Mouse (Mus musculus) embryo, embryonic 10.5 days (tissue): Measurements from ENCODE around the gene Plscr3.

Source experiments
- DNase-seq: peaks from one replicate; pipeline ENCODE4 v3.0.0-alpha.2; 2015; ENCODE audit warnings: low spot score

Plscr3 gene

DNA sequence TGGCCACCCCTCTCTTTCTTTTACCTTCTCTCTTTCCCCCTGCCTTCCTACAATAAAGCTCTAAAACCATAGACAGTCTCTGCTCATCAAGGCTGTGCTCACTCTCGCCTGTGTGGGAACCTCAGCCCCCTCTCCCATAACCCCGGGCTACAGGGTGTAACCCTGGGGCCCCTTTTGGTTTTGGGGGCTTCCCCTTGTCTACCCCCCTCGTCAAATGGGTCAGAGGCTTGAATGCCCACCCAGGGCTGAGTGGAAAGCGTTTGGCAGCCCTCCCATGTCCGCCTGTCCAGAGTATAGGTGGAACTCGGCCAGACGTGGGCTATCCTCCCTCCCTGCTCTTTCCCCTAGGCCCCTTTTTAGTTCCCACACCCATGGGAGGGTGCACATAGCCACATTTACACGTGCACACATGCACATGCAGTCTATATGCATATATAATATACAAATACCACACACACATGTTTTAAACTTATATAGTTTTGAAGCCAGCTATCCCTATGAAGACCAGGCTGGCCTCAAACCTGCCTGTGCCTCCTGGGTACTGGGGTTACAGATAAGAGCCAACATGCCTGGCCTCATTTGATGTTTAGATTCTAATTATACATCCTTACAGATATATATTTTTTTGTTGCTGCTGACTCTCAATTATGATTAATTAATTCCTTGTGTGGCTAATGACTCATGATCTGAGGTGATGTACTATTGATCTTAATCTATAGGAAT, 18.1 kb downstream of the Plscr3 start:
- DNase-seq, result no peak

DNA sequence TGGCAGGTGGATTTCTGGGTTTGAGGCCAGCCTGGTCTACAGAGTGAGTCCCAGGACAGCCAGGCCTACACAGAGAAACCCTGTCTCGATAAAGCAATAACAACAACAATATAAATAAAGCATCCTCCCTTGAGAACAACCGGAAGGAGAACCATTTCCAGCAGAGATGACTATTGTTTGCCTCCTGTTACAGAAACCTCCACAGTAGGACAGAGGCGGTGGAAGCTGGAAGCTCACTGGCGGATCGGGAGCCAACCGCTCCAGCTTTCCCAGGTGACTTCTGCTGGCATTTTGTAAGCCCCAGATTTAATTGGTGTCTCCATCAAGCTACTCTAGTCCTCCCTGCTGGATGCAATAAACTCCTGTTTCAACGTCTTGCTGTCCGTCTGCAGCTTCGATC, 19.4 kb downstream of the Plscr3 start:
- no peak for DNase-seq

DNA sequence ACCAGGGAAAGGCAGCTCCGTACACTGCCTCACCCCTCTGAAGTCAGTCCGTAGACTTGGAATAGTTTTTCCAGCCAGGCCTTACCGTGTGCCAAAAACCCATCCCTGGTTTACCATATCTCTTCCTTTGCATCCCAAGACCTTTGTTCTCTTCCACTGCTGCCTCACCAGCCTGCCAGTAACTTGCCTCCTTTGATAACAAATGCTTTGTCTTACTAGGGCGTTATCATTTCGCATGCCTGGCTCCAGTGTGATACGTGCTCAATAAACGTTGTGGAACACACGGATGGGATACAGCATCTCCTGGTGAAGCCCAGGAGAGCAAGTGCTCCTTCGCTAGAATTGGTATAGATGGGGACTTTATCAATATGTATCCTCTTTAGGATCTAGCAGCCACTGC, 21.2 kb downstream of the Plscr3 start:
- DNase-seq, result no peak

DNA sequence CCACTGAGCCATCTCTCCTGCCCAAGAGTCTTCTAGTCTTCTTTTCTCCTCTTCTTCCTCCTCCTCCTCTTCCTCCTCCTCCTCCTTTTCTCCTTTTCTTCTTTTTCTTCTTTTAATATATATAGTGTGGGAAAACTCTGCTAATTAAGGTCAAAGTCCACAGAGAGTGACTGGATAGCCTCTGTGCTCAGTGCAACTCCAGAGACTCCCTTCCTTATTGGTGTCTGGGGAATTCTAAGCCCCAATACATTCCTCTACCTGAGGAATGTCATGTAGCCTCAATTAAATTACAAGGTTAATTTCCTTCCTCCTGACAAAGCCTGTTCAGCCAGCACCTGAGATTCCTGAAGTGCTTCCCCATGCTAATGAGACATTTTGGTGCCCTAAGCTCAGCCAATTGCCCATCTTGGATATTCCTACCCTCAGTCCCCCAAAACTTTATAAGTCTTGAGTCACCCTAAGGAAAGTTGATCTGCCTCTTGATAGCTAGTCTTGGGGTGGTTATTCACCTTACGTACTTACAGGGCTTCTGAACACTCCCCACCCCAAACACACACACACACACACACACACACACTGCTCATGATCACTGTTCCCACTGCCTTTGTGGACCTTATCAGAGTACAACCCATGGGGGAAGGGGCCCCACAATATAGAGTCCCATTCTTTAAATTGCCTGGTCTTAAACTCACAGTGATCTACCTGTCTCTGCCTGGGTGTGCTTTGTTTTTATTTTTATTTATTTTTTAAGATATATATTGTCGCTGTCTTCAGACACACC, 24.3 kb downstream of the Plscr3 start:
- DNase-seq, result no peak

DNA sequence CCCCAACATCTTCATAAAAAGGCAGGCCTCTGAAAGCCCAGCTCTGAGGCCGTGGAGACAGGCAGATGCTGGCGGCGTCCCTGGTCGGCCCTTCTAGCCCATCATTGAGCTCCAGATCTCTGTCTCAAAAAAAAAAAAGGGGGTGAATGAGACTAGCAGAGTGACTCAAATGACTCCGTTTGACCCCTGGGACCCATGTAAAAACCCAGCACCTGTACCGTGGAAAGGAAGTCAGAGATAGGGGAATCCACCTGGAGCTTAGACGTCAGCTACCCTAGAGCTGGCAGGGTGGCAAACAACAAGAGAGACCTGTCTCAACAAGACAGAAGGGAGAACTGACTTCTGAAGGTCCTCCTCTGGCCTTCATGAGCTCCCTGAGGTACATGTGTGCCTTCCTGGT, 25.6 kb downstream of the Plscr3 start:
- DNase-seq, result no peak

DNA sequence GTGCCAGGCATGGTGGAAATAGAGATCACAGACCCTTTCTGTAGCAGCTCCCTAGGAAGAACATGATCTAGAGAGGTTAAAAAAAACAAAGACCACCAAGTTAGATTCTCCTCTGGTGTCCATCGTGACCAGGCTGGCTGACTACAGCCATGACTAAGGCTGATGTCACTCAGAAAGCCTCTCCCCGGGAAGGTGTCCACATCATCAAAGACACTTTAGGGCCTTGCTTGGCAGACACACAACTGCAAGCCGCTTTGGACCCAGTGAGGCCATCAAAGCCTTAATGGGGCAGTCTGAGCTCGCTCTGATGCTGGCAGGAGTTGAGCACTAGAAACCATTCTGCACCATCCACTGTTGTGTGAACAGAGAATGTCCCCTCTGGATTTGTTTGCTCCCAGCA, 26.3 kb downstream of the Plscr3 start:
- DNase-seq, result no peak

DNA sequence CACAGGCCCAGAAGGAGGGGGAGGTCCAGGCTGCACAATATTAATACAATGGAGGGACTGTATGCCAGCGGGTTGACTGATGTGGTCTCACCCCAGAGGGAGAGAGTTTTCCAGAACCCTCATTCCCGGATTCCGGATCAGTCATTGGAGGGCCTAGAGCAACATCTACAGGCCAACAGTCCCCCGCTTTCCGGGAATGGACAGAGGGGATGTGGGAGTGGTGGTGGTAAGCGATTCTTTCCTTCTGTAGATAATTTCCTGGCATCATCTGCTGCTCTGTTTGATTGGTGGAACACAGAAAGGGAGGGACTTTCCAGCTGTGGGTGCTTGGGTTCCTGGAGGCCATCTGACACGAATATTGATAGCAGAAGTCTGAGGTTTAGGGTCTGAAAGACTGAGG, 30.0 kb downstream of the Plscr3 start:
- DNase-seq, result no peak

DNA sequence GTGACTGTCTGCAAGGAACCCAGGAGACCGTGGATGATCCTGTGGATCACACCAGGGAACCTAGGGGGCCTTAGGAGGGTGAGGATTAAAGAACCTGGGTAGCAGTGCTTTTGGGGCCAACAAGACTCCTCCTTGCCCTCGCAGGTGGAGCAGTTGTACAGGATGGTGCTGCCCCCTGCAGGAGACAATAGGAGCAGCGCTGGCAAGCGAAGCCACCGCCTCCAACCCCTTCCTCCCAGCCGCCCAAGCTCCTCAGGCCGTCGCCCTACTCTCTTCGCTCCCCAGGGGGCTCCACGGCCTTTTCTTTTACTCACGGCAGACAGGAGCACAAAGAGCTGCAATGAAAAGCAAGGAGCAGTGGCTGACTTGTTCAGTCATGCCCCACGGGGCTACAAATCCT, 30.7 kb downstream of the Plscr3 start:
- DNase-seq, result peak; percentile 88

DNA sequence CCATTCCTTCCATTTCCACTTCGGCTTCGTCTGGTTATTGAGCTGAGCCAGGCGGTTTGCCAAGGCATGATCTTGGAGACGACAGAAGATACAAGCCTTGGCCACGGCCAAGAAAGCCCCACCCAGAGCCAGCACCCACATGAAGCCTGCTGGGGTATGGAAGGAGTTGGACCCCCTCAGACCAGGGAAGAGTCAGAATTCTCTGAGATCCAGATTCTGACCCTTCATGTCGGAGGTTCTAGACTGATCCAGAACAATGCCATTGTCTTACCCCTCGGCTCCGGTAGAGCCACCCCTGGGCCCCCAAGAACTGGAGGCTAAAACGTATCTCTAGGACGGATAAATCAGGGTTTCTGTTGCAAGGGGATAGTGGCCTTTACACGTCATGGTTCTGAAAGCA, 31.7 kb downstream of the Plscr3 start, which contains the start of gene Tmem95:
Gene Tmem95, minus strand, starts transcription at position 141 of the 400 bp plus-strand sequence.
- no peak for DNase-seq

DNA sequence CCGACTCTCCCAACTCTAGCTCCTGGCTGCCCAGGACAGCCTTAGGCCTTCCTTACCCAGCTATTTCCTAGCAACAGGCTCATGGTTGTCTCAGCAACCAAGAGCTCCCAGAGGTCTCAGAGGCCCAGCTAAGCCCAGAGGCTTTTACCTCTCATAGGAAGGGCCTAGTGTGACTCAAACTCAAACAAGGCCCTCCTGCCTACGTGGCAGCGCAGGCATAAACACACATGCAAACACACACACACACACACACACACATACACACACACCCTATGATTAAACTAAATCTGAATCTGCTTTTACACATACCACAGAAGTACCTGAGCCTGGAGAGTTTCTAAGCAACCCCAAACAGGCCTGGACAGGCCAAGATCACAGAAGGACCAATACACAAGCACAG, 32.2 kb downstream of the Plscr3 start:
- DNase-seq, result no peak

DNA sequence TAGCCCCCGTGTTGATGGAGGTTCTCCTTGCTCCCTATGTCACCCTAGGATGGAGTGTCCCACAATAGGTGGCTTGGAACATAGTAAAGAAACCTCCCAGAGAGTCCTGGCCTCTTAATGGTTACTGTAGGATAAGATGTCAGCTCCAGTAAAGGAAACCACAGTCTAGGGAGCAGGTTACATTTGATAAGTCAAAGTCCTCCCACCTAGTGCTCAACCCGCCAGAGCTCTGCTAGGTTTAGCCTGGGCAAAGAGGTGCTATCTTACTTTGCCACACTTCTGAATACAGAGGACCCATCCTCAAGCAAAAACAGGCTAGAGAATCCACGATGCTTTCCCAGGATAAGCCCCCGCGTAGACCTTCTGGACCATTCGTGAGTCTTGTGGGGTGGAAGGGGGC, 32.8 kb downstream of the Plscr3 start:
- DNase-seq, result no peak

DNA sequence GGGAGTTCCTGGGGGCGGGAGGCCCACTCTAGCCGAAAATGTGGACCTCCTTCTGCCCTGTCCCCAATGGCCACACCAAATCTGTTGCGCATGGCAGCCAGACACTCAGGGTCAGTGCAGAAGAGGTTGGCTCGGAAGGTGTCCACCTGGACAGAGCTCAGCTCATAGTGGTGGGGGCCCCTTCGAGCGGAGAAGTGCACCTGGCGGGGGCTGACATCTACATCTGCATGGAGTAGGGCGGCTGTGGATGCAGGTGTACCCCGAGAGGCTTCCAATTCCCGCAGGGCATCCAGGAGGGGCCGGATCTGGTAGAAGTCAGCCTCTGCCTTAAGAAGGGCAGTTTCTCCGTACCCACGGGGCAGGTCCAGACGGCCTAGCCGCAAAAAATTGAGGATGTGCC, 33.5 kb downstream of the Plscr3 start:
- DNase-seq, result no peak

DNA sequence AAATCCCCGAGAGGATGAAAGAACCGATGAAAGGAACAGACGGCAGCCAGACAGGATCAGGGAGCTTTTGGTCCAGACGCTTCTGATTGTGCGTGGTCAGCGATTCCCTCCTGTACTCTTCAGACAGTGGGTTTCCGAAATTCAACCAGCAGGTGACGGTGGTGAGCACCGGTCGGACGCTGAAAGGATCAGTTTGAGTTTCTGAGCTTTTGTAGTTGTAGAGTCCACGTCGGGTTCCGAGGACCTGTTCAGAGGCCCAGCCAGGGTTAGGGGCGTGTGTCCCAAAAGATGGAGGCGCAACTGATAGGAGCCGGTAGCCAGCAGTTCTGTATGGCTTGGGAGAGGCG, 34.3 kb downstream of the Plscr3 start:
- peak; percentile 85 for DNase-seq

DNA sequence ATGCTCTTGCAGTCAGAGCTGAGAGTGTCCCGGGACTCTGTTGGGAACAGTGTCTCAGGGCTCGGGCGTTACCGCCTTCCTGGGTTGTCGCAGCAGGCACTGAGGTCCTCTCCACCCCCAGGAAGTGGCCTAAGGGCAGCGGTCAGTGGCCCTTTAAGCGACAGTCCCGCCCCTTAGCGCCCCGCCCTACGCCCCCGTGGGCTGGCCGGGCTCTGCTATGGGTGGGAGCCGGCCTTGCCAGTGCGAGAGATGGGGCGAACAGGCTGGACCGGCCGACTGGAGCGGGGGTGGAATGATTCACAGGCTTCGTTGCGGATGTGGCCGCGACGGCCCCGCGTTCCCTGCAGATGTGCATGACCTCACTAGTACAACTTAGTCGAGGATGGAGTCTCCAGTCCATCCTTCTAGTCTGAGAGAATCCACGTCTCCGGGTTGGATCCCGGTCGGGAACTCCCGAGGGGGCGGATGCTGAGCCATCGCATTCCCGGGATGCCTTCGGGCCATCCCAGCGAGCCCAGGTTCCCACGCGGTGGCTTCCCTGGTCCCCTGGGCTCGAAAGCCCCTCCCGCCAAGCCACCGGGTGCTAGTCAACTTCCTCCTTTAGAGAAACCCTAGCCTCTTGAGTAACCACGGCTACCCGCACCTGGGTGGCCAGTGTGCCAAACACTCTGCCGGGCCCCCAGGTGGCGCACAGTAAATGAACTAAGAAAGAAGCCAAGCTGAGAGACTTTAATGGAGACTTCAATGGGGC, 34.9 kb downstream of the Plscr3 start, which contains the start of gene Kctd11:
Gene Kctd11, minus strand, starts transcription at position 554 of the 751 bp plus-strand sequence.
- peak; percentile 89 for DNase-seq

DNA sequence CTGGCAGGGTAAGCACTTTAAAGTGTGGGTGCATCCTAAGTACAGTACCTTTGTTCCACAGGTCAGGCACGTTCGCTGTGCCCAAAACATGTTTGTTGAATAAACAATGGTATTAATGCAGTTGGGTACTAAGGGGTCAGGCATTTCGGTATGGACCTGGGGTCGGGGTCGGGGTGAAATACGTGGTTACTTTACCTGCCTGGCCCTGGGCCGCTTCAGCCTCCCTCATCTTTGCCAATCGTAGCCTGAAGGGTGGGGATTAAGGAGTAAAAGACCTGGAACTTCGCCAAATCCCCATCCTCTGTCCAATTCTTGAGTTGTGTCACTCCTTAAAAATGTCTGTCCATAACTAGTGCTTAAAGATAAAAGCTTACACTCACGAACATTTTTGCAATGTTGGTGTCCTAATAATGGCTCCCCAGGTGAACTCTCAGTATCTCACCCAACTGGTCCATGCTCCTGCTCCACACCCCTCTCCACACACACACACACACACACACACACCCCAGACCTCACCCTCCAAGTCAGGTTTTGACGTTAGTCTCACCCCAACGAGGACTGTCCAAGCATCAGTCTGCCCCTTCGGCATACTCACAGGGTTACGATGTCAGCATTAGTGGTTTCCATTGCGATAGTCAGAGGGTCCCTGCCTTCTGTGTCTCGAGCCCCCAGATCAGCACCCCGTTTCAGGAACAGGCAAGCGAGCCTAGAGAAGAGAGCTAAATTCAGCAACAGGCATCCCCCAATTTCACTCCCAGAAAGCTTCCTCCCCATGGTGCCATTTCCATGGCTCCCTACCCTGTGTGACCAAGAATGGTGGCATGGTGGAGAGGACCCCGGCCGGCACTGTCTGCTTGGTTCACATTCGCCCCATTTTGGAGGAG, 35.9 kb downstream of the Plscr3 start:
- no peak for DNase-seq

DNA sequence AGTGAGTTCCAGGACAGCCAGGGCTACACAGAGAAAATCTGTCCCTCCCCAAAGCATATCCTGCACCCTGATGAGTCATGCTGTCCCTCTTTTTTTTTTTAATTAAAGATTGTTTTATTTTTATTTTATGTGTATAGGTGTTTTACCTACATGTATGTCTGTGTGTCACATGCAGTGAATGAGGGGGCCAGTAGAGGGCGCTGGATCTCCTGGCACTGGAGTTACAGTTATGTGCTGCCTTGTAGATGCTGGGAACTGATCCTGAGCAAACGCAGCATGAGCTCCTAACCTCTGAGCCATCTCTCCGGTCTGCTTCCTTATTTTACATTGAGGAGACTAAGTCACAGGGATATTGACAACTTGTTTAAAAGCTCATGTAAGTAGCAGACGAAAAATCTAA, 36.9 kb downstream of the Plscr3 start:
- peak; percentile 41 for DNase-seq

DNA sequence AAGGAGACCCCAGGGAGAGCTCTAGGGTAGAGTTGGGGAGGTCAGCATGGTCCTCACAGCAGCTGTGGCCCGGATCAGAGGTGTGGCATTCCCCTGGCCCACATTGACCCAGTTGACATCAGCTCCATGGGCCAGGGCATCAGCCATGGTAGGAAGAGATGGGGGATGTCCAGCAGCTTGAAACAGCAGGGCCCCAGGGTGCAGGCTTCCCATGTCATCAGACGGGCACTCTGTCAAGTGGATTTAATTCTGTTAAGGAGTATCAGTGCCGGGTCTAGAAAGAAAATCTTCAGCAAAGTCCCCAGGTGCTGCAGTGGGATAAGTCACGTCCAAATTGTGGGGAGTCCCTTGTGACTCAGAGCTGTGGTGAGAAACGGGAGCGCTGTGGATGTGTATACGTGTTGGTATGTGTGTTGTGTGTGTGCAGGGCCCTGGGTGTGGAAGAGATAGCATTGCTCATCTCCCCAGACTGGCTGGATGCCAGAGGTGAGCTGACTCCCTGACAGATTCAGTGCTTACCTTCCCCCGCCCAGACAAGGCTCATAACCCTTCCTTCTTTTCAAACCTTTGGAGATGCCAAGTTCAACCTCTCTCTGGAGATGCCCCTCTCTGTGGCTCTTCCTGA, 37.5 kb downstream of the Plscr3 start:
- DNase-seq, result no peak

DNA sequence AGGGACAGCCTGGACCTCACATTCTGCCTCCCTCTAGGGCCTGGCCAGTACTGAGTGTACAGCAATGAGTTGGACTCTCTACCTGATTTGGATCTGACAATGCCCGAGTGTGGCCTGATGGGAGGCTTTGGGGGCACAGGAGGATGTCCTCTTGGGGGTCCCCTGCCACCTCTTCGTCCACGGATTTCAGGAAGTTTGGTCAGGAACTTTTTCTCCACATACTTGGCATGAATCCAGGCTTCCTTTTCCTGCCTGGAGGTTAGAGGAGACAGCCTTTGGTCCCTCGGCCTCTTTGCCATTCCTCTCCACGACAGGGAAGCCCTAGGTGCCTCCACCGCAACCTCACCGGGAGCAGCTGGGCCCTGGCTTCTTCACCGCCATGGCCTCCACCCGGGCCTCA, 38.1 kb downstream of the Plscr3 start:
- DNase-seq, result no peak

DNA sequence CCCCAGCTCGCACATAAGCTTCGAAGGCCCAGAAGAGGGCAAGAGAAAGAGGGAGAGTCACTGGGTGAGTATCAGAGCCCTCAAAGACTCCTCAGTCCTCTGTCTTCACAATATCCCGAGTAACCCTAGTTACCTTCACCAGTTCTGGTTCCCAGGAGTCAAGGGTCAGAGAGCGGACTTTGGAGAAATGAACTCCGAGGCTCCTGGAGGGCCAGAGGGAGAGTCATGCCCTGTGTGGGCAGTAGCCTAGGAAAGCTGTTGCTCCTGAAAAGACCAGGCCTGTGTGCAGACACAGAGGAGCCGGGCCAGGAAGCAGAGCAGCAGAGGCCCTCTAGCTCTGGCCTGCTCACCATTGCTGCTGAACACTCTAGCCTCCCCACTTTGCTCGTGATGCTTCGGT, 38.5 kb downstream of the Plscr3 start:
- DNase-seq, result no peak

DNA sequence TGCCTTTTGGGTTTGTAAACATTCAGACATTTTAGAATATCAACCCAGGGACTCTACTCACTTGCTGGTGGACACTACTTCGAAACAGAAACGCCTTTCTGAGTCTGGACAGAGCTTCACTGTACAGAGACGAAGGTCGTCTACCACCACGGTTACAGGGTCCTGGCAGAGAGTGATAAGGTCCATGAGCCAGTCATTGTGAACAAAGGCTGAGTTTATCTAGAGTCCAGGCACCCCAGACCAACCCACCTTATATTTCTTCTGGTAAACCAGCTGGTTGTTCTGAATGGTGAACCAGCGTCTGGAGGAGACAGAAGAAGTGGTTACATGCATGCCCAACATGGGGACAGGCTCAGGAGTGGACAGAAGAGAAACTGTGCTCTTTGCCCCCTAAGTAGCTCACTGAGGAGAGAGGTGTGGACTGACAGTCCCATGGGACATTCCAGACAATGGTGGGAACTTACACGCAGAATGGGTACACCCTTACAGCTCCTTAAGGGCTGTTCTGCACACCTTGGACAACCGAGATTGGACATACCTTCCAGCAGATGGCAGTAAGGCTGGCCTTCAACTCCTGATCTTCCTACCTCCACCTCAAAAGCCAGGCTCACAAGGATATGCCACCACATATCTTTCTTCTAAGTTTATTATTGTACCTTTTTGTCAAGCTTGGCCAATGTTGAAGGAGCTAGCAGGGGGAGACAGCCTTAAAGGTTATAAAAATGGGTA, 40.9 kb downstream of the Plscr3 start:
- no peak for DNase-seq

DNA sequence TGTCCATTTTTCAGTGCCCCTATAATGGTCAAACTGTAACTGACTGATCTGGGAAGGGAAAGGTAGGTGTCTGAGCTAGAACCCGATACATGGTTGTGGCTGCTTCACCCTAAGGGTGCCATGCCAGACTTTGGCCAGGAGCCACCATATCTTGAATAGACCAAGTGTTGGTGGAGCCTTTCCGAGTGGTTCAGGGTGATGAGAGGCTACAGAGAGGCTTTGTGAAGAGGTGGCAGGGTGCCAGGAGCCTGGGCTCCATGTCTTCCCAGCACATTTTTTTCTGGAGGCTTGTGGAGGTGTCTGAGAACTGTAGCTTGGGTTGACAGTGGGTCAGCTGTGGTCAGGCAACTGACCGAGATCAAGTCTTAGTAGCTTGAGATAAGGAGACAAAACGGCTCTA, 45.3 kb downstream of the Plscr3 start:
- no peak for DNase-seq
